Mouse (Mus musculus) B cell, adult 62 days (primary cell): ENCODE data around the gene Tom1l2. TPM values are rescaled to one million over a fixed set of nuclear protein-coding genes. Genes with fewer than 3 reads are reported as not detected.

Experiments
- total RNA-seq: library from RNA; stranded (reverse); gene quantifications from 4 replicates; pipeline ENCODE4 v1.2.4, GENCODE M21; 2023

Tom1l2 gene
- 24.8 to 31.0 TPM (median 28.6 TPM) in 4 replicates for total RNA-seq

GRCm38 (mm10) chr11:60352559-60353411 is at the start of gene Tom1l2, which contains the start of gene Drc3:
TSS of gene Tom1l2 (minus strand) at chr11:60352905.
TSS of gene Drc3 (plus strand) at chr11:60353329.

DNA sequence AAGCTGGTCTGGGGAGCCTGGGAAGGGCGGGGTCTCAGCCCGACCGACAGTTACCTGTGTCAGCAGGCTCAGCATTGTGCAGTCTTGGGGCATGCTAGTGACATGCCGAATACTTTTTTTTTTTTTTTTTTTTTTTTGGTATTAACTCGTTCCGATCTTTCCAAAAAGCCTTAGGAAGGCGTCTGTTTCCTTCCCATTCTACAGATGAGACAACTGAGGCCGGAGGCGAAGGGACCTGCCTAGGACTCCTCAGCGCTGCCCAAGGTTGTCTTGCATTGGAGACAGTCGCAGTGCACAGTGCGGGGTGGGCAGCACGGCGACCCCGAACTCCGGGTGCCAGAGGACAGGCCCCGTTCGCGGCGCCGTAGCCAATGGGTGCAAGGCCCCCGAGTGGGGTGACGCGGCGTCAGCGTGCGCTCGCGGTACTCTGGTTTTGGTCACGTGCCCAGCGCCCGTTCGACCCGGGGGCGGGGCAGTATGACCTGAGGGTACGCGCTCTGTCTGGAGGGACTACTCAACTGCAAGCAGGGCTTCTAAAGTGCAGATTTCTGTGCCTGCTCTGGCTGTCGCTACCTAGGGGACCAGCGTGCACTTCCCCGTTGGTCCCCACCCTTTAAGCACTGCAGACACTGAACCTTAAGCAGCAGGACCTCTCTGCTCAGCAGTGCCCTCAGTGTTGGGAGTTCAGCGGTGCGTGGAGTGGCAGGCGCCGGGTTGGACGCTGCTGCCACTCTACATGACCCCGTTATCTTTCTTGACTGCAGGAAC is 130.1 kb downstream of the Tom1l2 start, which contains the start of gene Srebf1:
TSS of gene Srebf1 (minus strand) at position 113 of the 768 bp plus-strand sequence.

Other genes starting within 250 kb of the Tom1l2 start
- gene Rai1, start 247.9 kb downstream of the Tom1l2 start, total RNA-seq = 45.1 to 50.4 TPM (median 48.3 TPM) in 4 replicates
- gene Srebf1, start 130.3 kb downstream of the Tom1l2 start, total RNA-seq = 81.5 to 134 TPM (median 119 TPM) in 4 replicates
- not detected in 4 replicates for gene Drc3, start 424 bp upstream of the Tom1l2 start, total RNA-seq
- 19.8 to 21.8 TPM (median 20.4 TPM) in 4 replicates for gene Gid4, start 64.2 kb upstream of the Tom1l2 start, total RNA-seq
- 20.8 to 27.1 TPM (median 24.9 TPM) in 4 replicates for gene Atpaf2, start 65.6 kb upstream of the Tom1l2 start, total RNA-seq
- gene Drg2, start 101.7 kb upstream of the Tom1l2 start, total RNA-seq = 63.8 to 64.9 TPM (median 64.0 TPM) in 4 replicates
- gene Myo15, start 116.4 kb upstream of the Tom1l2 start, total RNA-seq = 0.47 to 0.73 TPM (median 0.61 TPM) in 4 replicates
- gene Alkbh5, start 183.5 kb upstream of the Tom1l2 start, total RNA-seq = 69.4 to 75.1 TPM (median 71.0 TPM) in 4 replicates